Mouse (Mus musculus) hindbrain, embryonic 13.5 days (tissue): ENCODE measurements around the gene Noa1. TPM values are rescaled to one million over a fixed set of nuclear protein-coding genes. Genes with fewer than 3 reads are reported as not detected.

ENCODE experiments used
- ATAC-seq: fragments of 200-750 bp; cut with Nextera tagmentation; 2 replicates; pipeline ENCODE4 v1.8.0; 2017; ENCODE audit warnings: moderate TSS enrichment; ENCODE audit not compliant: low FRiP score
- H3K27ac ChIP-seq: fragments of 300-500 bp; sonication (generic); 2 replicates; pipeline ENCODE4 v1.5.1; 2015; ENCODE audit warnings: inconsistent platforms, mild to moderate bottlenecking, moderate library complexity
- H3K27me3 ChIP-seq: fragments of 300-500 bp; sonication (generic); 2 replicates; pipeline ENCODE4 v1.6.1; 2015; ENCODE audit warnings: mild to moderate bottlenecking, inconsistent platforms
- H3K36me3 ChIP-seq: fragments of 300-500 bp; sonication (generic); 2 replicates; pipeline ENCODE4 v1.6.1; 2015; ENCODE audit warnings: mild to moderate bottlenecking, inconsistent platforms
- H3K4me1 ChIP-seq: fragments of 300-500 bp; sonication (generic); replicated peaks from 2 replicates; pipeline ENCODE4 v1.6.1; 2015; ENCODE audit warnings: inconsistent platforms
- H3K4me2 ChIP-seq: fragments of 300-500 bp; sonication (generic); 2 replicates; pipeline ENCODE4 v1.6.1; 2015; ENCODE audit warnings: inconsistent platforms, mild to moderate bottlenecking, moderate library complexity
- H3K4me3 ChIP-seq: fragments of 300-500 bp; sonication (generic); 2 replicates; pipeline ENCODE4 v1.5.1; 2015; ENCODE audit warnings: mild to moderate bottlenecking, inconsistent platforms
- H3K9ac ChIP-seq: fragments of 300-500 bp; sonication (generic); 2 replicates; pipeline ENCODE4 v1.6.1; 2015; ENCODE audit warnings: mild to moderate bottlenecking, inconsistent platforms
- H3K9me3 ChIP-seq: fragments of 300-500 bp; sonication (generic); 2 replicates; pipeline ENCODE4 v1.6.1; 2016; ENCODE audit warnings: inconsistent platforms
- WGBS: fragments of 180-500 bp; shearing (Covaris S2); methylation state at CpG from one replicate; pipeline ENCODE4 v1.1.7; 2015; 5-methylcytosine and 5-hydroxymethylcytosine counted together
- polyA plus RNA-seq: library from polyadenylated mRNA; unstranded; fragments of >200 nt; fragmentation: Nextera tagmentation; extraction: Ambion mirVana; gene quantifications from 2 replicates; pipeline ENCODE4 v1.2.1, GENCODE M21; 2015

Noa1 gene
- polyA plus RNA-seq, 1 experiment from 2014 or later, result 32.5 TPM

DNA sequence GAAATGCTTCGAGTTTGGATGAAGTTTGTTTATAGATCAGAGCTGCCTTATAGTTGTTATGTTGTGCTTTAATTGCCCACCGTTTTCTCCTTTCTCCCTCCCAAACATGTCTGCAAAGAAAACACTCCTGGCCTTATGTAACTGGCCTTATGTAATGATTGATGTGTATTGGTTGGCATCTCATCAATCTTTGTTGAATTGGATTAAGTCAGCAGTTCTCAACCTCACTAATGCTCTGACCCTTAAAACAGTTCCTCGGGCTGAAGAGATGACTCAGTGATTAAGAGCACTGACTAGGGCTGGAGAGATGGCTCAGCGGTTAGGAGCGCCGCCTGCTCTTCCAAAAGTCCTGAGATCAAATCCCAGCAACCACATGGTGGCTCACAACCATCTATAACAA is 5.1 kb upstream of the Noa1 start:
- H3K4me3 ChIP-seq, result no peak overlapping the region
- no peak for ATAC-seq
- H3K36me3 ChIP-seq, result peaks cover 61% of the 10 kb centered on the region
- H3K27me3 ChIP-seq, result no peaks in the 10 kb centered on the region
- no peak overlapping the region for H3K9ac ChIP-seq
- H3K27ac ChIP-seq, result no peak overlapping the region
- no peak overlapping the region for H3K4me2 ChIP-seq
- H3K4me1 ChIP-seq, result peaks cover 15% of the 10 kb centered on the region
- no peaks in the 10 kb centered on the region for H3K9me3 ChIP-seq
- WGBS, result 86% methylated on average over 6 of the region's 6 CpGs

DNA sequence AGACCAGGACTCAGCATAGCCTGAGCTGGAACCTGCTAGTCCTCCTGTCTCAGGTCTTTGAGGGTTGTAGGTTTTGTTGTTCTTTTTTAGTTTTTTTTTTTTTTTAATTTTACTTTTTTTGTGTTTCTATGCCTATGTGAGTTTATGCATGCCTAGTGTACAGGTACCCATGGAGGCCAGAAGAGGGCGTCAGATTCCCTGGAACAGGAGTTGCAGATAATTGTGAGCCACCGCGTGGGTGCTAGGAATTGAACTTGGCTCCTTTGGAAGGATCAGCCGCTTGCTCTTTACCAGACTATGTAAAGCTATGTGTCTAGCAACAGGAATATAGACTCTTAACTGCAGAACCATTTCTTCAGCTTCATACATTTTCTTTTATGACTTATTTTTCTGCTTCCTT is 4.3 kb upstream of the Noa1 start:
- no peaks in the 10 kb centered on the region for H3K9me3 ChIP-seq
- H3K36me3 ChIP-seq, result peaks cover 57% of the 10 kb centered on the region
- no peak overlapping the region for H3K27ac ChIP-seq
- WGBS, result 97% methylated on average over 4 of the region's 4 CpGs
- no peak overlapping the region for H3K4me3 ChIP-seq
- no peak overlapping the region for H3K9ac ChIP-seq
- peaks cover 15% of the 10 kb centered on the region for H3K4me1 ChIP-seq
- no peaks in the 10 kb centered on the region for H3K27me3 ChIP-seq
- ATAC-seq, result no peak
- H3K4me2 ChIP-seq, result no peak overlapping the region

DNA sequence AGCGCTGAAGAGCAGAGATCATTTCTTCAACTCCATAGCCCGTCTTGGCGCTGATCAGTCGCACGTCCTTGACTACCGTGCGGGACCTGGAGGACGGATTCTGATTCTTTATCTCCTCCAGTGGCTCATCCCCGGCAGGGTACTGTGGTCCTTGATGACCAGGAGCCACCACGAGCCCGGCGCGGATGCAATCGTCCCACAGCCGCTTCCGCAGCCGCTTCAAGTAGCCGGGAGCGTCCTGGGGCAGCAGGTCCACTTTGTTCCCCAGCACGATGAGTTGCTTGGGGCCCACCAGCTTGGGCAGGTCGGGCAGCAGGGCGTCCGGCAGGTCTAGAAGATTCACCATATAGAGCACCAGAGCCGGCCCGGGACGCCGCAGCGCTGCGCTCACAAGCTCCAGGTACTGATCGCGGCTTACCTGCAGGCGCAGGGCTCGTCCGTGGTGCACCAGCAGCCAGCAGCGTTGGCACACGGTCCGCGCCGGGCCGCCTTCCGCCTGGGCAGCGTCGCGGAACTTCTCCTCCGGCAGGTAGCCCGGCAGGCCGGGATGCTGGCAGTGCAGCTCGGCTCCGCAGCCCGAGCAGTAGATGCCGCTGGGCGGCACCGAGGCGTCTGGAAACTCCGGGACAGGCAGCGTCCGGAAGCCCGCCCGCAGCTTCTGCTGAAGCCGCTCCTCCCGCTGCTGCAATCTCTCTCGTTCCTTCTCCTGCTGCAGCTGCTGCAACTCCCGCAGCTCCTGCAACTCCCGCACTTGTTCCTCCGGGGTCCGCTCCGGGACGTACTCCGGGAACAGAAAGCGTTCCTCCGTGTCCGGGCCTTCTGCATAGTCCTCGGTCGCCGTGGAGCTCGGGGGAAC is 605 bp downstream of the Noa1 start:
- H3K27me3 ChIP-seq, result no peaks in the 10 kb centered on the region
- WGBS, result under 1% methylated on average over 76 of the region's 76 CpGs

DNA sequence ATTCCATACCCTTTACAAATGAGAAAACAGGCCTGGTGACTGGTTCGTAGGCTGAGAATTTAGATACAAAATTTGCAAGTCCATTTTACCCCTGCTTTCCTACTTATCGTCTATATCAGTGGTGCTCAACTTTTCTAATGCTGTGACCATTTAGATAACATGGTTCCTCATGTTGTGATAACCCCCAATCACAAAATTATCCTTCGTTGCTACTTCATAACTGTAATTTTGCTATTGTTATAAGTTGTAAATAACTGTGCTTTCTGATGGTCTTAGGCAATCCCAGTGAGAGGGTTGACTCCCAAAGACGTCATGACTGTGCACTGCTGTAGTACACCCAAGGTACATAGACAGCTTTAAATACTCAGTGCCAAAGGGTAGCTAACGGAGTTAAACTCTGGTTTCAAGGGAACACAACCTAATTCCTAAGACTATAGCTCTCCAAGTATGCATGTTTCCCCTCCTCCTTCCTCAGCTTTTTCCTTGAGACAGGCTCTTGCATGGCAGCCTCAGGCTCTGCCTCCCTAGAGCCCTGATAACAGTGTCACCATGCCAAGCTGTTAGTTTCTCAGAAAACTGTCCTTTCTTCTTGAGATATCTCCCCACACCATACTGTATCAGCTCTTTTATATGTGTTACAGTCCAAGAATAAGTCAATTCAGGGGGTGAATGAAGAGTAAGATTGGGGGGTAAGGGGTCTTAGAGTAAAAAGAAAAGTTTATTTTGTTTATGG is 1.9 kb downstream of the Noa1 start:
- 83% methylated on average over 5 of the region's 5 CpGs for WGBS
- ATAC-seq, result no peak
- Histone ChIP-seq H3K9ac (peak overlapping the region; percentile 83), H3K9me3 (no peaks in the 10 kb centered on the region), H3K4me1 (peaks cover 34% of the 10 kb centered on the region), H3K27ac (no peak overlapping the region), H3K36me3 (peaks cover 30% of the 10 kb centered on the region), H3K27me3 (no peaks in the 10 kb centered on the region), H3K4me3 (peak overlapping the region; percentile 96), H3K4me2 (peak overlapping the region; percentile 99)

More for the DNA sequence above, 605 bp downstream of the Noa1 start:
- Histone ChIP-seq H3K4me1 (peaks cover 34% of the 10 kb centered on the region), H3K27ac (peak overlapping the region; percentile 95), H3K9me3 (no peaks in the 10 kb centered on the region), H3K36me3 (peaks cover 35% of the 10 kb centered on the region), H3K4me3 (peak overlapping the region; percentile 96), H3K9ac (peak overlapping the region; percentile 83), H3K4me2 (peak overlapping the region; percentile 99)
- ATAC-seq, result peak; percentile 34

DNA sequence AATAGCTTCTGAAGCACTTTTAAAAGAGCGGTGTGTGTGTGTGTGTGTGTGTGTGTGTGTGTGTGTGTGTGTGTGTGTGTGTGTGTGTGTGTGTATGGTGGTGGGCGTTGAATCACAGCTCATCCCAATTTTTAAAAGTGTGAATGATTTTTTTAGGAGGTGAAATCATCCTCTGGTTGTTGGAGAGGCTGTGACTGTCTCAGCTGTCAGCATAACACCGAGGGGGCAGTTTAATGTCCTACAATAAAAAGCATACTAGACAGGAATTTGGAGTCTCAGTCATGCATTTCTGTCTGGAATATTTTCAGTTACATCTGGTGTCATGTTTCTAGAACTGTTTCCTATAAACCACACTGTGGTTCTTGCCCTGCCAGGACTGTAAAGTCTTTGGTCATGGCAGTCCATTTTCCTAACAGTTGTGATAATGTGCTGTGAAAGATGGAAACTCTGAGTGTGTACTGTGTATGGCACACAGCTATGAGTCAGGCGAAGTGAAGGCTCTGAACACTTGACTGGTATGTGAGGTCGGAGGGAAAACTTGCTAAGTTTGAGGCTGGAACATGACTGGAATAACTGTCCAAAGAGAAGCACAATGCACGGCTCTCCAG is 8.5 kb downstream of the Noa1 start:
- H3K4me1 ChIP-seq, result no peaks in the 10 kb centered on the region
- no peak overlapping the region for H3K27ac ChIP-seq
- no peak overlapping the region for H3K9ac ChIP-seq
- no peaks in the 10 kb centered on the region for H3K9me3 ChIP-seq
- WGBS, result 95% methylated on average over 6 of the region's 6 CpGs
- H3K36me3 ChIP-seq, result peaks cover 66% of the 10 kb centered on the region
- no peak overlapping the region for H3K4me2 ChIP-seq
- no peaks in the 10 kb centered on the region for H3K27me3 ChIP-seq
- ATAC-seq, result no peak
- H3K4me3 ChIP-seq, result no peak overlapping the region

DNA sequence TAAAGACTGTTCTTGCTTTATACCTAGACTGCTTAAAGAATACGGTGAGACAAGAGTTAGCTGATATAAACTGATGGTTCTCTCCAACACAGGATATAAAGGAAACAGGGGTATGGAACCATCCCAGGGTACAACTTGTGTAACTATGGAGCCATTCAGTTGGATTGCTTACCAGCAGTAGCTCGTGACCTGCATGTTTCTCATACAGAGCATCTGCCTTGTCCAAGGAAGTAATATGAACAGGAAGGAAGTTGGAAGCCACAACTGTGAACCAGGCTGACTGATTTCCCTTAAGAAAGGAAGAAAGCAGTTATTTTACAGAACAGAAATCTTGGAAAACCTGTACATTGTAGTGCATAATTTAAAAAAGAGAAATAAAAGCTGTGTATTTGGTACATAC is 10.4 kb downstream of the Noa1 start:
- Histone ChIP-seq H3K4me2 (no peak overlapping the region), H3K27me3 (no peaks in the 10 kb centered on the region), H3K36me3 (peaks cover 72% of the 10 kb centered on the region), H3K27ac (no peak overlapping the region), H3K9ac (no peak overlapping the region), H3K4me1 (no peaks in the 10 kb centered on the region), H3K4me3 (no peak overlapping the region), H3K9me3 (no peaks in the 10 kb centered on the region)
- no peak for ATAC-seq
- WGBS, result 95% methylated on average over 2 of the region's 2 CpGs

DNA sequence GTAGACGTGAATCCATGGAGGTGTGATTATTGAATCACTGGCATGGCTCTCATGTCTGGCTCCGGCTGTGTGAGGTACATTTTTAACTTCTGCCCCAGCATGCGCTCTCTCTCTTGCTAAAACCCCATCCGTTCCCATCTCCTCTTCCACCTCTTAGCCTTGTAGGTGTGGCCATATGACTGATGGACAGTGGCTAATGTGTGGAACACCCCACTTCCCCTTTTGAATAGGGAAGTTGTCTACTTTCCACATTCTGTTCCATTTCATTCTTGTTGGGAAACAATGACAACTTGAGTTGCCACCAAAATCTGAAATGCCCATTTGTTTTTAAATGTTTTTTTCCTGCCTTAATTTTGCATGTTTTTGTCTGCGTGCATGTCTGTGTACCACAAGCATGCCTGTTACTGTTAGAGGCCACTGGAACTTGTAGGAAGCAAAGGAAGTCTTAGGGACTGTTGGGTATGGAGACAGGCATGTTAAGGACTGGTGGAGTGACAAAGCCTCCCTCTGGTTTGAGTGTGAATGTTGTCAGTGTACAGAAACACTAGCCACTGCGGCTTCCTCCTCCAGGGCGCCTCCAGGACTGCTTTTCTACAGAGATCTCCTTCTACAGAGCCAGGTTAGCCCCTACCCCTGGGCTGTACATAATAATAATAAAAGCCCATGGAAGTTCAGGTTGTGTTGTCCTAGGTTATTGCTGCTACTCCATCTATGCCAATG is 16.9 kb downstream of the Noa1 start:
- no peak overlapping the region for H3K27ac ChIP-seq
- H3K4me1 ChIP-seq, result no peaks in the 10 kb centered on the region
- no peak for ATAC-seq
- H3K4me2 ChIP-seq, result no peak overlapping the region
- H3K36me3 ChIP-seq, result peaks cover 92% of the 10 kb centered on the region
- 93% methylated on average over 7 of the region's 7 CpGs for WGBS
- no peak overlapping the region for H3K9ac ChIP-seq
- no peak overlapping the region for H3K4me3 ChIP-seq
- H3K9me3 ChIP-seq, result no peaks in the 10 kb centered on the region
- no peaks in the 10 kb centered on the region for H3K27me3 ChIP-seq

DNA sequence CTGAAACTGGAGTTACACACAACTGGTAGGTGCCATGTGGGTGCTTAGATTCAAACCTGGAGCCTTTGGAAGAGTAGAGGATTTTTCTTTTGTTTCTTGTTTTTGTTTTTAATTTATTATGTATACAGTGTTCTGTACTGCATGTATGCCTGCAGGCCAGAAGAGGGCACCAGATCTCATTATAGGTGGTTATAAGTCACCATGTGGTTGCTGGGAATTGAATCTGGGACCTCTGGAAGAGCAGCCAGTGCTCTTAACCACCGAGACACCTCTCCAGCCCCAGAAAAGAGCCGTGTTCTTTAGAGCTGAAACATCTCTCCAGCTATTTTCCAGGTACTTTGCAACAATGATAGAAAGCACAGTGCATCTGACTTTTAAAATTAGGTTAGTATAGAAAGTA is 19.3 kb downstream of the Noa1 start:
- Histone ChIP-seq H3K36me3 (peaks cover 74% of the 10 kb centered on the region), H3K9ac (no peak overlapping the region), H3K27ac (no peak overlapping the region), H3K27me3 (no peaks in the 10 kb centered on the region), H3K4me1 (no peaks in the 10 kb centered on the region), H3K9me3 (no peaks in the 10 kb centered on the region), H3K4me2 (no peak overlapping the region), H3K4me3 (no peak overlapping the region)
- no peak for ATAC-seq
- 94% methylated on average over 2 of the region's 2 CpGs for WGBS

DNA sequence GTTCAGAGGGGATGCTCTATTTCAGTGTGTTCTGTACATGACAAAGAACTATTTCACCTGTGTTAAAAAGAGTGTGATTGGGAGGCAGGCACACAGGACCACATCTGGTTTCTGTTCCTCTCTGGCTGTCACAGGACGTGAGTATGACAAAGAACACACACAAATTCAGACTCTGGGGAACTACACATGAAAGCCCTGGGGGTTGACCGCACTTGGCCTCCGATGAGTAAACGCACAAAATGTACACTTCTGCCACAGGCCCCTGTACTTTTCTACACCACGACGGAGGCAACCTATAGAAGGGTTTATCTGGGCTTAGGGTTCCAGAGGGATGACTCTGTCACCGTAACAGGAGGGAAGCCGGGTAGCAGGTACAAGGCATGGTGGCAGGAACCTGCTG is 20.2 kb downstream of the Noa1 start:
- H3K36me3 ChIP-seq, result peaks cover 65% of the 10 kb centered on the region
- no peak for ATAC-seq
- no peak overlapping the region for H3K4me3 ChIP-seq
- no peaks in the 10 kb centered on the region for H3K27me3 ChIP-seq
- no peak overlapping the region for H3K4me2 ChIP-seq
- H3K9me3 ChIP-seq, result no peaks in the 10 kb centered on the region
- no peak overlapping the region for H3K9ac ChIP-seq
- no peaks in the 10 kb centered on the region for H3K4me1 ChIP-seq
- WGBS, result 89% methylated on average over 8 of the region's 8 CpGs
- no peak overlapping the region for H3K27ac ChIP-seq

DNA sequence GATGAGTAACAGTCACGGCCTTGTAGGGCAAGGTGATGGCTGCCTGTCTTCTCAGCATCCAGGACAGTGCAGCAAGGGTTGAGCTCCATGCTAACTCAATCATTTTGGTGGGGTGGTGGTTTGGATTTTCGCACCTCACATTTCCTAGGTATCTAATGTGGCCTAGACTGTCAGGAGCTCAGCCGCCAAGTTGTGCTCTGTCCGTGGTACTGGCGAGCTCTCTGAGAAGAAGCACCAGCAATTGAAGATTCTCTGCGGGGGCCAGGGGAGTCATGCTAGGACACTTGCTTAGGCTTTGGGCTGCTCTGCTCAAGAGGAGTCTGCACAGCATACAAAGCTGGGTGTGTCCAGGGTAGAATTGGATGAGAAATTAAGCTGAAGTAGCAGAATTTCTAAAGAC is 22.0 kb downstream of the Noa1 start:
- Histone ChIP-seq H3K36me3 (peaks cover 58% of the 10 kb centered on the region), H3K4me1 (no peaks in the 10 kb centered on the region), H3K4me3 (no peak overlapping the region), H3K9ac (no peak overlapping the region), H3K4me2 (no peak overlapping the region), H3K9me3 (no peaks in the 10 kb centered on the region), H3K27ac (no peak overlapping the region), H3K27me3 (no peaks in the 10 kb centered on the region)
- ATAC-seq, result no peak
- WGBS, result 86% methylated on average over 6 of the region's 6 CpGs

DNA sequence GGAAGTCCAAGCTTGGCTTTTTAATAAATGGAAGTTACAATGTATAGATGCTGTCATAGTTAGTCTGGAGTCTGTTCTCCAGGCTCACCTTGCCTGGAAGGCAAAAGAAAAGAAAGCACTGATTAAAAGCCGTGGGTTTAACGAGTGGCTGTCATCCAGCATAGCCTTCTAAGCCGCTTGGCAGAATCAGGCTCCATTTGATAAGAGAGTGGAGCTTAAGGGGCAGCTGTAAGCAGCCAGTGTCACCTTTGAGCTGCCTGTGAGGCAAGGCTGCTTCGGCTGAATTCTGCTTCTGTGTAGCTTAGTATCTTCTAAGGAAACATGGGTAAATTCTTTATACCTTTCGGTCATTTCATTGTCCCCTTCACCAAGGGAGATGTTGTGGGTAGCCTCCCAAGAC is 23.0 kb downstream of the Noa1 start:
- no peaks in the 10 kb centered on the region for H3K4me1 ChIP-seq
- no peak overlapping the region for H3K4me2 ChIP-seq
- 92% methylated on average over 5 of the region's 5 CpGs for WGBS
- H3K9ac ChIP-seq, result no peak overlapping the region
- H3K9me3 ChIP-seq, result no peaks in the 10 kb centered on the region
- H3K27me3 ChIP-seq, result no peaks in the 10 kb centered on the region
- no peak overlapping the region for H3K27ac ChIP-seq
- no peak overlapping the region for H3K4me3 ChIP-seq
- ATAC-seq, result no peak
- H3K36me3 ChIP-seq, result peaks cover 58% of the 10 kb centered on the region

DNA sequence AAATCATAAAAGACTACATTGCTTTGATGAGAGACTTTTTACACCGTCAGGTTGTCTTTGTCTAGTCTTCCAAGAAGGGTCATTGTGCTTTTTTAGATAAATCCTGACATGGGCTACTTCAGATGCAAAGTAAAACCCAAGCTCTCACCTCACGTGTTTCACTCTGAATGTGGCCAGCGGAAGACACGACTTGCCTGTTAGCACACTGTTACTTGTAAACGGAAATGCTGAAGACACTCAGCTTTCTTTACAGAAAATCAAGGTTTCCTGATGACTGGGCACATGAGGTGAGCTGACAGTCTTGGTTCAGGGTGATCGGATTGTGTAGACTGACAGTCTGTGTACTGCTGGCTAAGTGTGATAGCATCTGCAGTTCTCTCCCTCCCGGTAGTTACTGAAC is 24.2 kb downstream of the Noa1 start:
- peaks cover 60% of the 10 kb centered on the region for H3K36me3 ChIP-seq
- no peak overlapping the region for H3K27ac ChIP-seq
- no peak for ATAC-seq
- no peaks in the 10 kb centered on the region for H3K27me3 ChIP-seq
- H3K4me2 ChIP-seq, result no peak overlapping the region
- no peaks in the 10 kb centered on the region for H3K9me3 ChIP-seq
- no peak overlapping the region for H3K9ac ChIP-seq
- no peak overlapping the region for H3K4me3 ChIP-seq
- H3K4me1 ChIP-seq, result no peaks in the 10 kb centered on the region
- WGBS, result 86% methylated on average over 7 of the region's 7 CpGs
